Mouse (Mus musculus): ENCODE data around the gene Adarb1.

DNA sequence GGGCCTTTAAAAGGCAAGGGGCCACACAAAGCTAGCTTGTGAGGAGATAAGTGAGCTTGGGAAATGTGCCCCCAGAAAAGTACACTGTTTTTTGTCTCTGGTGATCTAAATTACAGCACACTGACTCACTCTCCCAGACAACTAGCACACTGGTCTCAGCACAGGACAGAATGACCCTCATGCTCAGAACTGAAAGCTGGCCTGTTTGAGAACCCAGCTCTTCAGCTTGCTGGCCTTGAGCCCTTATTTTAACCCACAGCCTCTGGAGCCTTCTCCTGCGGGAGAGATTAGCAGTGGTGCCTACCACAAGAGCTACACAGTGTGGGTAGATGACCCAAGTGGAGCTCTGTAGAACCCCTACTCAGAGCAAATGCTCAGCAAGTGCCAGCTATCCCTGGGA is 42.0 kb downstream of the Adarb1 start:
- no peak for TF ChIP-seq CTCF (IDR thresholded peaks at IDR 0.05; ENCODE audit: borderline replicate concordance, extremely low read depth, insufficient read depth, insufficient read length)
- TF ChIP-seq POLR2A (IDR thresholded peaks at IDR 0.05; ENCODE audit: borderline replicate concordance, extremely low read depth, insufficient read depth, insufficient read length, poor library complexity, severe bottlenecking), result no peak

Data from brain, embryonic 14.5 days (tissue).